Mouse (Mus musculus) liver, embryonic 14.5 days (tissue): ENCODE measurements at regions not wholly inside any gene's neighbourhood (a gene's known extent, or its start where the extent isn't known, plus 50 kb on each side); places are given as distances from the start of the nearest gene placed in this dataset.
"Not testable (repeated sequence)": the region's sequence is repeated elsewhere in the genome, so short reads cannot be mapped to it uniquely, and the experiment has no call there.

Source experiments
- CTCF ChIP-seq: IDR thresholded peaks from 2 replicates; pipeline ENCODE4 v1.5.1; 2016; ENCODE audit warnings: antibody characterized with exemption, low read depth, control low read depth
- EP300 ChIP-seq: IDR thresholded peaks from 2 replicates; pipeline ENCODE4 v1.6.1; 2016; ENCODE audit warnings: antibody characterized with exemption, low read depth

DNA sequence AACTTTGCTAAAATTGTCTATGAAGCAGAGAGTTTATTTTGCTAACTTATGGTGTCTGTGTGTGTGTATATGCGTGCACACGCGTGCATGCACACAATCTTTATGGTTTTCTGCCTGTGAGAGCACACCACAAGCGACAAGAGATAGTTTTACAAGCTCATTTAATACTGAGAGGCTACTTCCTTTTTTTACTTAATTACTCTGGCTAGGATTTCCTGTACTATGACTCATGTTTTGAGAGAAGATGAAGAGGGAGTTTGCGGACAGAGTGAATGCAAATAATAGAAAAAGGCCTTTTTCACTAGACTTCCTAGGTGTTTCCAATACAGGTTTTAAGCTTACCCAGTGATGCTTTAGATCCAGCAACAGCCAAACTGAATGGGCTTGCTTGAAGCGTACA, 74.9 kb downstream of the 9530068E07Rik start:
- TF ChIP-seq CTCF, EP300: not testable (repeated sequence)
